Mouse (Mus musculus) bone marrow, adult 2 months (tissue): ENCODE measurements around the gene Hes7. TPM values are rescaled to one million over a fixed set of nuclear protein-coding genes. Genes with fewer than 3 reads are reported as not detected.

ENCODE experiments used
- H3K27ac ChIP-seq: fragments of 200-500 bp; 2 replicates; pipeline ENCODE4 v1.5.1; 2012; ENCODE audit warnings: low read depth, mild to moderate bottlenecking, control low read depth, inconsistent platforms, low read length; ENCODE audit not compliant: control insufficient read depth, poor library complexity, insufficient read depth
- H3K4me1 ChIP-seq: fragments of 200-500 bp; 2 replicates; pipeline ENCODE4 v1.6.1; 2011; ENCODE audit warnings: low read length; ENCODE audit not compliant: control insufficient read depth, insufficient read depth
- H3K4me3 ChIP-seq: fragments of 200-500 bp; replicated peaks from 2 replicates; pipeline ENCODE3; 2011; ENCODE audit warnings: mild to moderate bottlenecking, low read depth, low read length, control low read depth; ENCODE audit not compliant: control insufficient read depth
- CTCF ChIP-seq: fragments of 200-500 bp; IDR thresholded peaks from 2 replicates; pipeline ENCODE4 v1.5.1; 2011; ENCODE audit warnings: low read length, control low read depth; ENCODE audit not compliant: control insufficient read depth, insufficient read depth
- POLR2A ChIP-seq: fragments of 200-500 bp; IDR thresholded peaks from 2 replicates; pipeline ENCODE4 v1.6.1; 2011; ENCODE audit warnings: low read depth, mild to moderate bottlenecking, control low read depth, low read length, borderline replicate concordance; ENCODE audit not compliant: control insufficient read depth
- WGBS: fragments of 180-500 bp; shearing (Covaris S2); methylation state at CpG from one replicate; pipeline ENCODE4 v1.1.7; 2018; 5-methylcytosine and 5-hydroxymethylcytosine counted together
- polyA plus RNA-seq: library from polyadenylated mRNA; stranded (reverse); fragments of >200 nt; gene quantifications from 2 replicates; pipeline ENCODE4 v1.2.4, GENCODE M21; 2011; ENCODE audit warnings: low replicate concordance; ENCODE audit not compliant: missing spikeins, insufficient read depth, insufficient read length

The Hes7 gene
- polyA plus RNA-seq, 1 experiment = 1.1 TPM

- 88% methylated on average over 11 of the region's 11 CpGs for WGBS
- no peak for TF ChIP-seq POLR2A
- H3K4me3 ChIP-seq = no peak overlapping the region
- H3K4me1 ChIP-seq = no peaks in the 10 kb centered on the region
- H3K27ac ChIP-seq = no peak overlapping the region
Observed at GRCm38 (mm10) chr11:69106842-69107241, 13.4 kb upstream of the Hes7 start.

DNA sequence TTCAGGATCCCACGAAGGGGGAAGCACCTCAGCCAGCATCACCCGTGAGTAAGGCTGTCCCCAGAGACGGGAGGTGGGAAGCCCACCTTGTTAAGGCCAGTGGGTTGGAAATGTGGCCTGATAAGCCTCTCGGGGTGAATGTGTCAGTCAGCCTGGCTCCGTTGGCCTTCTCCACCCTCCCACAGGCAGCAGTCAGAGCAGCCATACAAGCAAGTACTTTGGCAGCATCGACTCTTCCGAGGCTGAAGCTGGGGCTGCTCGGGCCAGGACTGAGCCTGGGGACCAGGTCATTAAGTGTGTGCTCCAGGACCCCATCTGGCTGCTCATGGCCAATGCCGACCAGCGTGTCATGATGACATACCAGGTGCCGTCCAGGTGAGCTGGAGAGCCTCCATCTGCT, 12.5 kb upstream of the Hes7 start:
- TF ChIP-seq CTCF = no peak
- TF ChIP-seq POLR2A = no peak
- H3K4me1 ChIP-seq = no peaks in the 10 kb centered on the region
- H3K4me3 ChIP-seq = no peak overlapping the region
- no peak overlapping the region for H3K27ac ChIP-seq
- 86% methylated on average over 11 of the region's 11 CpGs for WGBS

GRCm38 (mm10) chr11:69108223-69108622, 12.0 kb upstream of the Hes7 start:
- TF ChIP-seq CTCF (no peak), POLR2A (no peak)
- no peak overlapping the region for H3K27ac ChIP-seq
- 89% methylated on average over 9 of the region's 9 CpGs for WGBS
- no peaks in the 10 kb centered on the region for H3K4me1 ChIP-seq
- no peak overlapping the region for H3K4me3 ChIP-seq

- WGBS = 90% methylated on average over 13 of the region's 13 CpGs
- Histone ChIP-seq H3K4me3 (no peak overlapping the region), H3K4me1 (no peaks in the 10 kb centered on the region), H3K27ac (no peak overlapping the region)
- TF ChIP-seq POLR2A (no peak), CTCF (no peak)
Observed at GRCm38 (mm10) chr11:69109032-69109900, 10.9 kb upstream of the Hes7 start.

DNA sequence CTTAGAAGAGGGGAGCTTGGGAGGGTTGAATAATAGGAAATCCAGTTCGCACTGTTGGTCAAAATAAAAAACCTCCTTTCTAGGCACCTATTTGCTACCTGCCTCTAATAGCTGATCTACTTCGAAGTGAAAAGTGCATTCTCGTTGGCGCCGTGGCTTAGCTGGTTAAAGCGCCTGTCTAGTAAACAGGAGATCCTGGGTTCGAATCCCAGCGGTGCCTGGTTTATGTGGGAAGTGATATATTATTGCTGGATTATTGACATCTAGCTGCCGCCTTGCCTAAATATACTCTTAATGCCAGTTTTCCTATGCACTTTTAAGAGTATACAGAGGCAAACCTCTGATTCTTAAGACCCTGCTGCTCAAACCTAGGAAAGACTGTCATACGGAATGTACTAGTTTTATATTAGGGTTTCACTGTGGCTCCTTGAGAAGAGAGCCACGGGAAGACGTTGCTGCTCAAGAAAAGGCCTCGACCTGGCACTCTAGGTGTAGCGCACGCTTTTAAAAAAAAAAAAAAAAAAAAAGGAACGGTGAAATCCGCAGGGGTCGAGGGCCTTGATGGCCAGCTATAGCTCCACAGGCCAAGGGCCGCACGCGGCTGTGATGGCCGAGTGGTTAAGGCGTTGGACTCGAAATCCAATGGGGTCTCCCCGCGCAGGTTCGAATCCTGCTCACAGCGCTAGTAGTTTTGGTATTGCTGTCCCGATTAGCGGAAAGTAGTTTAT, 9.7 kb upstream of the Hes7 start:
- H3K27ac ChIP-seq = no peak overlapping the region
- no peaks in the 10 kb centered on the region for H3K4me1 ChIP-seq
- peak overlapping the region; percentile 2 for H3K4me3 ChIP-seq
- WGBS = 2% methylated on average over 30 of the region's 30 CpGs
- TF ChIP-seq CTCF (no peak), POLR2A (0 out of 2 replicates have a peak, but pooled peaks have one; percentile 31)

- no peaks in the 10 kb centered on the region for H3K4me1 ChIP-seq
- no peak overlapping the region for H3K27ac ChIP-seq
- H3K4me3 ChIP-seq = peak overlapping the region; percentile 18
- 14% methylated on average over 21 of the region's 21 CpGs for WGBS
- TF ChIP-seq POLR2A (no peak), CTCF (no peak)
Observed at GRCm38 (mm10) chr11:69111051-69111810, 9.0 kb upstream of the Hes7 start.

DNA sequence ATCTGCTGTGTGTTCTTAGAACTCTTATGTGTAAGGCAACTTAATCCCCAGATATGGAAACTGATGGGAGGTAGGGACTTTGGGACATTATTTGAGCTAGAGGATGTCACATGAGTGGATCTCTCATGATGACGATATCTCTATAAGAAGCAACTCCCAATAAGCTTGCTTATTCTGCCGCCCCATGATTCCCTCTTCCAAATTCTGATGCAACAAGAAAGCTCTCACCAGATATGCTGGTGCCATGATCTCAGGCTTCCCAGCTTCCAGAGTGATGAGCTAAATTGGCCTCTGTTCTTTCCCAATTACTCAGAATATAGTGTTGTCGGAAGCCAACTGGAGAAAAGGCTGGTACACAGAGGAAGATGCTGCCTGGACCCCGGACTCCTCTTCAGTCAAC, 8.3 kb upstream of the Hes7 start:
- Histone ChIP-seq H3K27ac (no peak overlapping the region), H3K4me1 (no peaks in the 10 kb centered on the region), H3K4me3 (no peak overlapping the region)
- TF ChIP-seq POLR2A (no peak), CTCF (no peak)
- WGBS = 72% methylated on average over 4 of the region's 4 CpGs

DNA sequence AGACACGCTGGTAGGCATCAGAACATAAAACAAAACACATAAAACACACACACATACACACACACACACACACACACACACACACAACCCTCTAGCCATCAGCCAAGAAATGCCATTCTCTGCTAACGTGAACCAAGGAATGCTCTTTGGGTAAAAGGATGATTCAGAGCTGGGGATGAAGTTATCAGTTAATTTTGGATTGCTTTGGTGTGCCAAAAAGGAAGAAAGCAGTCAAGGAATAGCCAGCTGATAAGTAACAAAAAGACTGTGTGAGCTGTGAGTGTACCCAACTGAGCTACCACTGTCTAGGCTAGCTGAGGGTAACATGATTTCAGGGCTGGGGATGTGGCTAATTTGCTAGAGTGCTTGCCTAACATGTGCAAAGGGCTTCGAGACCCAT, 6.2 kb upstream of the Hes7 start:
- Histone ChIP-seq H3K27ac (no peak overlapping the region), H3K4me1 (no peaks in the 10 kb centered on the region), H3K4me3 (no peak overlapping the region)
- 63% methylated on average over 3 of the region's 3 CpGs for WGBS
- TF ChIP-seq POLR2A (no peak), CTCF (no peak)
